7 mouse cellular contexts compared by ENCODE assay signal in genomic region chr6:86404100-86404861, GRCm38 (mm10). TPM values are rescaled to one million over a fixed set of nuclear protein-coding genes. Genes with fewer than 3 reads are reported as not detected.
DNase-seq lines count a peak whose midpoint lies in the region; ATAC-seq lines count a peak whose summit lies in the region.

Gene Tia1 (plus strand): TSS chr6:86404219.

- ATAC-seq in intestine, embryonic 15.5 days = peak; percentile 97

- H3K27me3 ChIP-seq in intestine, embryonic 15.5 days (replicated peaks) = no peaks in the 10 kb centered on the region
- H3K27me3 ChIP-seq in midbrain, embryonic 10.5 days (ENCODE audit: low read depth, poor library complexity, severe bottlenecking) = no peaks in the 10 kb centered on the region

- under 1% methylated on average over 62 of the region's 62 CpGs for WGBS in intestine, embryonic 15.5 days
- under 1% methylated on average over 62 of the region's 62 CpGs for WGBS in midbrain, embryonic 10.5 days

- peak within 1 kb of the TSS; percentile 95 for H3K9ac ChIP-seq in intestine, embryonic 15.5 days

- H3K4me3 ChIP-seq in intestine, embryonic 15.5 days (replicated peaks) = peak within 1 kb of the TSS; percentile 83
- H3K4me3 ChIP-seq in midbrain, embryonic 10.5 days = peak within 1 kb of the TSS; percentile 86

- H3K9me3 ChIP-seq in intestine, embryonic 15.5 days = no peaks in the 10 kb centered on the region
- no peaks in the 10 kb centered on the region for H3K9me3 ChIP-seq in midbrain, embryonic 10.5 days (replicated peaks)

- H3K4me2 ChIP-seq in intestine, embryonic 15.5 days (replicated peaks) = peak within 1 kb of the TSS; percentile 56

- peak; percentile 98 for DNase-seq in adrenal gland, adult 2 months
- DNase-seq in embryo, embryonic 11.5 days (ENCODE audit: low read depth, low spot score) = peak; percentile 95
- DNase-seq in gastrocnemius, postnatal 36 days = peak; percentile 92 to 99
- peak; percentile 97 to 98 for DNase-seq in left cerebral cortex, postnatal 25 days (ENCODE audit: low spot score in 2 of 2)
- DNase-seq in midbrain, embryonic 10.5 days (ENCODE audit: low spot score) = peak; percentile 98
- peak; percentile 97 for DNase-seq in right cerebral cortex, postnatal 4 days

- H3K27ac ChIP-seq in intestine, embryonic 15.5 days = peak within 1 kb of the TSS; percentile 100
- peak within 1 kb of the TSS; percentile 100 for H3K27ac ChIP-seq in midbrain, embryonic 10.5 days (replicated peaks)

- no peaks in the 10 kb centered on the region for H3K36me3 ChIP-seq in intestine, embryonic 15.5 days
- H3K36me3 ChIP-seq in midbrain, embryonic 10.5 days = peaks cover 31% of the 10 kb centered on the region

- H3K4me1 ChIP-seq in intestine, embryonic 15.5 days (replicated peaks) = peaks cover 7% of the 10 kb centered on the region
- H3K4me1 ChIP-seq in midbrain, embryonic 10.5 days = peaks cover 26% of the 10 kb centered on the region

- intact Hi-C loops in gastrocnemius, postnatal 36 days (cut with DNase I) = no loop called here
- intact Hi-C loops in left cerebral cortex, postnatal 25 days (cut with DNase I) = no loop called here

RNA-seq across cellular contexts. Expression of gene Tia1, which starts in this region (rescaled TPM):
- 10 to 100 TPM; 42.7 to 44.0 TPM for total RNA-seq in adrenal gland, adult 2 months (2021)
- polyA plus RNA-seq in adrenal gland, adult 2 months (2012; rRNA removed) = 12.7 and 14.2 TPM in 2 replicates
- 10 to 100 TPM; 18.9 to 20.1 TPM for total RNA-seq in gastrocnemius, postnatal 36 days (2021)
- 121 and 132 TPM in 2 replicates for polyA plus RNA-seq in intestine, embryonic 15.5 days (2015; fragmentation: Nextera tagmentation; extraction: Ambion mirVana)
- 100 to 1,000 TPM; 107 to 116 TPM for total RNA-seq in left cerebral cortex, postnatal 25 days (2021)
- 221 and 253 TPM in 2 replicates for polyA plus RNA-seq in midbrain, embryonic 10.5 days (2016; fragmentation: Nextera tagmentation; extraction: Ambion mirVana)

Comparison
In these comparisons a context has a peak if more than half of its experiments do, and no peak if none do; other contexts are left out.
1. Peak in every context shown above with its lines: DNase-seq, ATAC-seq, H3K4me3 ChIP-seq and H3K27ac ChIP-seq.